Mouse (Mus musculus) ES-E14 (cell line): ENCODE results near the gene Ift88. TPM values are rescaled to one million over a fixed set of nuclear protein-coding genes. Genes with fewer than 3 reads are reported as not detected.

ENCODE experiments used
- DNase-seq: peaks from one replicate; pipeline ENCODE4 v3.0.0-alpha.2; 2013; ENCODE audit warnings: low read depth, low spot score
- H3K27ac ChIP-seq: 2 replicates; pipeline ENCODE4 v1.5.1; 2012; ENCODE audit warnings: low read depth, mild to moderate bottlenecking, low read length, moderate library complexity, mixed read lengths; ENCODE audit not compliant: poor library complexity, insufficient read depth, severe bottlenecking
- H3K36me3 ChIP-seq: 2 replicates; pipeline ENCODE4 v1.6.1; 2012; ENCODE audit warnings: mild to moderate bottlenecking, low read length, moderate library complexity, mixed read lengths; ENCODE audit not compliant: control insufficient read depth, poor library complexity, insufficient read depth, severe bottlenecking
- H3K4me1 ChIP-seq, 2 experiments: fragments of 150-350 bp in 1 of 2; sonication (generic) in 1 of 2; 2 replicates each; pipeline ENCODE4 v1.6.1; 2012; ENCODE audit warnings: low read length in 2 of 2, mild to moderate bottlenecking in 1 of 2, mixed read lengths in 1 of 2; ENCODE audit not compliant: control insufficient read depth in 2 of 2, insufficient read depth in 2 of 2, poor library complexity in 1 of 2
- H3K4me3 ChIP-seq, 2 experiments: fragments of 150-350 bp in 1 of 2; sonication (generic) in 1 of 2; 2 replicates each; pipeline ENCODE4 v1.5.1; 2012; ENCODE audit warnings: low read length in 2 of 2, low read depth in 1 of 2, mild to moderate bottlenecking in 1 of 2, mixed read lengths in 1 of 2; ENCODE audit not compliant: insufficient read depth in 1 of 2, poor library complexity in 1 of 2, severe bottlenecking in 1 of 2
- H3K9ac ChIP-seq: 2 replicates; pipeline ENCODE4 v1.6.1; 2012; ENCODE audit warnings: low read depth, mild to moderate bottlenecking, low read length, mixed read lengths; ENCODE audit not compliant: poor library complexity, insufficient read depth, severe bottlenecking
- H3K9me3 ChIP-seq: fragments of 150-350 bp; sonication (generic); 2 replicates; pipeline ENCODE4 v1.6.1; 2012; ENCODE audit warnings: low read depth, mild to moderate bottlenecking, low read length; ENCODE audit not compliant: control insufficient read depth, insufficient read depth
- CHD2 ChIP-seq: IDR thresholded peaks from 2 replicates; pipeline ENCODE4 v1.6.1; 2014; ENCODE audit warnings: mild to moderate bottlenecking, low read depth, low read length, inconsistent platforms
- HCFC1 ChIP-seq: IDR thresholded peaks from 2 replicates; pipeline ENCODE4 v1.6.1; 2012; ENCODE audit warnings: low read length, inconsistent platforms, borderline replicate concordance; ENCODE audit not compliant: insufficient read depth
- MAFK ChIP-seq: IDR thresholded peaks from 2 replicates; pipeline ENCODE4 v1.6.1; 2014; ENCODE audit warnings: mild to moderate bottlenecking, low read depth, low read length, inconsistent platforms; ENCODE audit not compliant: insufficient read depth
- ZC3H11A ChIP-seq: IDR thresholded peaks from 2 replicates; pipeline ENCODE4 v1.6.1; 2012; ENCODE audit warnings: low read depth, mild to moderate bottlenecking, inconsistent platforms, low read length, borderline replicate concordance
- ZNF384 ChIP-seq: IDR thresholded peaks from 2 replicates; pipeline ENCODE4 v1.6.1; 2012; ENCODE audit warnings: low read depth, low read length, inconsistent platforms
- in situ Hi-C, 2 experiments: fragments of 600-800 bp; cut with MboI; formaldehyde crosslinking; loops; one replicate each; pipeline ENCODE4 v1.15.1; 2025; ENCODE audit warnings: low sequenced_read_pairs in 2 of 2, inconsistent platforms in 1 of 2; ENCODE audit not compliant: unreplicated experiment in 2 of 2
- total RNA-seq: library from RNA; depleted of rRNA; stranded (reverse); fragments of 300-350 nt; gene quantifications from 2 replicates; pipeline ENCODE4 v1.2.3, GENCODE M21; 2012

Ift88 gene
- total RNA-seq, 1 experiment = 3.6 TPM

- TF ChIP-seq ZC3H11A (no peak), CHD2 (no peak), HCFC1 (no peak), MAFK (no peak), ZNF384 (no peak)
- Histone ChIP-seq H3K9ac (no peak overlapping the region), H3K36me3 (no peaks in the 10 kb centered on the region), H3K9me3 (no peaks in the 10 kb centered on the region), H3K4me1 (no peaks in the 10 kb centered on the region; a peak in 1 of 4 replicates), H3K27ac (no peak overlapping the region), H3K4me3 (no peak overlapping the region)
- in situ Hi-C loops = no loop called here
- no peak for DNase-seq
Observed at GRCm38 (mm10) chr14:57493840-57494239, 70.0 kb downstream of the Ift88 start.

GRCm38 (mm10) chr14:57503729-57504128 is 79.9 kb downstream of the Ift88 start:
- no peak for DNase-seq
- in situ Hi-C loops = no loop called here
- Histone ChIP-seq H3K36me3 (no peaks in the 10 kb centered on the region), H3K9ac (no peak overlapping the region), H3K4me1 (peaks cover 0 to 2% of the 10 kb centered on the region in 2 experiments; a peak in 1 of 4 replicates), H3K27ac (no peak overlapping the region), H3K4me3 (no peak overlapping the region), H3K9me3 (no peaks in the 10 kb centered on the region)
- no peak for TF ChIP-seq ZC3H11A
- TF ChIP-seq MAFK = no peak
- TF ChIP-seq ZNF384 = no peak
- no peak for TF ChIP-seq HCFC1

- Histone ChIP-seq H3K4me1 (no peaks in the 10 kb centered on the region), H3K27ac (no peak overlapping the region), H3K9ac (no peak overlapping the region), H3K36me3 (no peaks in the 10 kb centered on the region), H3K4me3 (no peak overlapping the region), H3K9me3 (no peaks in the 10 kb centered on the region)
- DNase-seq = no peak
- TF ChIP-seq HCFC1 = no peak
- no peak for TF ChIP-seq ZC3H11A
- no peak for TF ChIP-seq MAFK
- no peak for TF ChIP-seq ZNF384
- no peak for TF ChIP-seq CHD2
- in situ Hi-C loops = no loop called here
Observed at GRCm38 (mm10) chr14:57509554-57509953, 85.7 kb downstream of the Ift88 start.

GRCm38 (mm10) chr14:57515156-57515762 is 91.4 kb downstream of the Ift88 start:
- Histone ChIP-seq H3K36me3 (no peaks in the 10 kb centered on the region), H3K27ac (no peak overlapping the region), H3K4me1 (peaks cover 0 to 5% of the 10 kb centered on the region in 2 experiments; a peak in 1 of 4 replicates), H3K4me3 (no peak overlapping the region), H3K9ac (no peak overlapping the region), H3K9me3 (no peaks in the 10 kb centered on the region)
- no peak for DNase-seq
- TF ChIP-seq HCFC1 (no peak), ZNF384 (no peak)
- in situ Hi-C loops = no loop called here

- no peak for TF ChIP-seq CHD2
- TF ChIP-seq MAFK = no peak
- no peak for TF ChIP-seq HCFC1
- TF ChIP-seq ZNF384 = no peak
- no peak for TF ChIP-seq ZC3H11A
- Histone ChIP-seq H3K9ac (no peak overlapping the region), H3K27ac (no peak overlapping the region), H3K4me1 (peaks cover 0 to 5% of the 10 kb centered on the region in 2 experiments; a peak in 1 of 4 replicates), H3K4me3 (no peak overlapping the region), H3K36me3 (no peaks in the 10 kb centered on the region), H3K9me3 (no peaks in the 10 kb centered on the region)
- in situ Hi-C loops = no loop called here
- no peak for DNase-seq
Observed at GRCm38 (mm10) chr14:57517001-57517400, 93.1 kb downstream of the Ift88 start.
